8 mouse cellular contexts compared by ENCODE assay signal in genomic region chr4:148590421-148591170, GRCm38 (mm10). TPM values are rescaled to one million over a fixed set of nuclear protein-coding genes. Genes with fewer than 3 reads are reported as not detected.
DNase-seq lines count a peak whose midpoint lies in the region; ATAC-seq and TF ChIP-seq lines count a peak whose summit lies in the region.

No protein-coding gene starts in this region.

- 8% methylated on average over 18 of the region's 18 CpGs for WGBS in forebrain, embryonic 12.5 days
- 9% methylated on average over 18 of the region's 18 CpGs for WGBS in limb, embryonic 13.5 days
- WGBS in neural tube, embryonic 12.5 days = 6% methylated on average over 18 of the region's 18 CpGs

- H3K4me2 ChIP-seq in forebrain, embryonic 12.5 days = peak overlapping the region; percentile 94
- peak overlapping the region; percentile 91 for H3K4me2 ChIP-seq in limb, embryonic 13.5 days (replicated peaks)
- H3K4me2 ChIP-seq in neural tube, embryonic 12.5 days (replicated peaks) = peak overlapping the region; percentile 98

- H3K9ac ChIP-seq in forebrain, embryonic 12.5 days = peak overlapping the region; percentile 55
- peak overlapping the region; percentile 56 for H3K9ac ChIP-seq in limb, embryonic 13.5 days
- peak overlapping the region; percentile 82; the same call in 1 of the 2 replicates for H3K9ac ChIP-seq in neural tube, embryonic 12.5 days

- ATAC-seq in forebrain, embryonic 12.5 days (ENCODE audit: low FRiP score) = peak; percentile 18; the same call in 1 of the 2 replicates
- ATAC-seq in limb, embryonic 13.5 days (ENCODE audit: low FRiP score, low read depth) = no peak
- no peak for ATAC-seq in neural tube, embryonic 12.5 days (ENCODE audit: low FRiP score, low read depth)

- no peak for TF ChIP-seq POLR2A in bone marrow macrophage, adult 2 months (IDR thresholded peaks at IDR 0.05; ENCODE audit: borderline replicate concordance, low read depth, low read length)

- H3K27me3 ChIP-seq in forebrain, embryonic 12.5 days = no peaks in the 10 kb centered on the region
- H3K27me3 ChIP-seq in limb, embryonic 13.5 days = no peaks in the 10 kb centered on the region
- no peaks in the 10 kb centered on the region for H3K27me3 ChIP-seq in neural tube, embryonic 12.5 days (replicated peaks)

- peaks cover 28% of the 10 kb centered on the region for H3K36me3 ChIP-seq in forebrain, embryonic 12.5 days (replicated peaks)
- H3K36me3 ChIP-seq in limb, embryonic 13.5 days = peaks cover 31% of the 10 kb centered on the region
- peaks cover 24% of the 10 kb centered on the region for H3K36me3 ChIP-seq in neural tube, embryonic 12.5 days

- H3K27ac ChIP-seq in bone marrow macrophage, adult 2 months (ENCODE audit: insufficient read depth, low read depth, low read length) = peak overlapping the region; percentile 64
- H3K27ac ChIP-seq in forebrain, embryonic 12.5 days = peak overlapping the region; percentile 75
- H3K27ac ChIP-seq in limb, embryonic 13.5 days = peak overlapping the region; percentile 72
- H3K27ac ChIP-seq in neural tube, embryonic 12.5 days = no peak overlapping the region

- peak; percentile 23 for DNase-seq in left cerebral cortex, postnatal 4 days
- DNase-seq in left cerebral cortex, postnatal 36 days (ENCODE audit: low spot score in 2 of 2) = no peak
- no peak for DNase-seq in layer of hippocampus, adult 11-12 months (ENCODE audit: low spot score)
- no peak for DNase-seq in right cerebral cortex, postnatal 4 days

- H3K4me1 ChIP-seq in bone marrow macrophage, adult 2 months (ENCODE audit: control insufficient read depth, insufficient read depth, low read length) = peaks cover 13% of the 10 kb centered on the region
- H3K4me1 ChIP-seq in forebrain, embryonic 12.5 days = peaks cover 27% of the 10 kb centered on the region
- H3K4me1 ChIP-seq in limb, embryonic 13.5 days = peaks cover 20% of the 10 kb centered on the region
- H3K4me1 ChIP-seq in neural tube, embryonic 12.5 days = peaks cover 20% of the 10 kb centered on the region

- no peak for TF ChIP-seq CTCF in bone marrow macrophage, adult 2 months (IDR thresholded peaks at IDR 0.05; ENCODE audit: low read depth, low read length)

- intact Hi-C loops in left cerebral cortex, postnatal 4 days (cut with DNase I) = no loop called here
- intact Hi-C loops in left cerebral cortex, postnatal 36 days (cut with DNase I) = no loop called here

- H3K4me3 ChIP-seq in bone marrow macrophage, adult 2 months (ENCODE audit: insufficient read depth, low read length) = peak overlapping the region; percentile 72
- peak overlapping the region; percentile 88 for H3K4me3 ChIP-seq in forebrain, embryonic 12.5 days (replicated peaks)
- H3K4me3 ChIP-seq in limb, embryonic 13.5 days = peak overlapping the region; percentile 97
- H3K4me3 ChIP-seq in neural tube, embryonic 12.5 days = peak overlapping the region; percentile 94

- no peaks in the 10 kb centered on the region for H3K9me3 ChIP-seq in forebrain, embryonic 12.5 days
- no peaks in the 10 kb centered on the region for H3K9me3 ChIP-seq in limb, embryonic 13.5 days
- H3K9me3 ChIP-seq in neural tube, embryonic 12.5 days = no peaks in the 10 kb centered on the region

RNA-seq across cellular contexts. Expression of gene Srm, which starts 0.7 kb away (rescaled TPM):
- total RNA-seq in left cerebral cortex, postnatal 4 days (2021) = 100 to 1,000 TPM; 107 to 109 TPM
- total RNA-seq in left cerebral cortex, postnatal 36 days (2021) = 10 to 100 TPM; 73.4 to 79.1 TPM
- polyA plus RNA-seq in bone marrow macrophage, adult 2 months (2012; ENCODE audit: insufficient read depth, insufficient read length, missing spikeins) = 7.3 and 9.3 TPM in 2 replicates
- 163 and 166 TPM in 2 replicates for polyA plus RNA-seq in forebrain, embryonic 12.5 days (2016; fragmentation: Nextera tagmentation; extraction: Ambion mirVana)
- polyA plus RNA-seq in limb, embryonic 13.5 days (2015; fragmentation: Nextera tagmentation; extraction: Ambion mirVana) = 216 and 223 TPM in 2 replicates
- polyA plus RNA-seq in neural tube, embryonic 12.5 days (2016; fragmentation: Nextera tagmentation; extraction: Ambion mirVana) = 167 and 170 TPM in 2 replicates

RNA-seq across cellular contexts. Expression of gene Masp2, which starts 11.8 kb away (rescaled TPM):
- total RNA-seq in left cerebral cortex, postnatal 4 days (2021) = 1 to 10 TPM; 2.1 to 2.3 TPM
- total RNA-seq in left cerebral cortex, postnatal 36 days (2021) = 1 to 10 TPM; 1.5 to 5.5 TPM
- not detected in 2 replicates for polyA plus RNA-seq in bone marrow macrophage, adult 2 months (2012; ENCODE audit: insufficient read depth, insufficient read length, missing spikeins)
- polyA plus RNA-seq in forebrain, embryonic 12.5 days (2016; fragmentation: Nextera tagmentation; extraction: Ambion mirVana) = 0.27 and 0.50 TPM in 2 replicates
- 0.15 and 0.27 TPM in 2 replicates for polyA plus RNA-seq in limb, embryonic 13.5 days (2015; fragmentation: Nextera tagmentation; extraction: Ambion mirVana)
- polyA plus RNA-seq in neural tube, embryonic 12.5 days (2016; fragmentation: Nextera tagmentation; extraction: Ambion mirVana) = 0.27 and 0.38 TPM in 2 replicates

RNA-seq across cellular contexts. Expression of gene Exosc10, which starts 32.4 kb away (rescaled TPM):
- 10 to 100 TPM; 70.7 to 75.5 TPM for total RNA-seq in left cerebral cortex, postnatal 4 days (2021)
- 10 to 100 TPM; 43.0 to 53.4 TPM for total RNA-seq in left cerebral cortex, postnatal 36 days (2021)
- polyA plus RNA-seq in bone marrow macrophage, adult 2 months (2012; ENCODE audit: insufficient read depth, insufficient read length, missing spikeins) = 35.1 and 36.9 TPM in 2 replicates
- polyA plus RNA-seq in forebrain, embryonic 12.5 days (2016; fragmentation: Nextera tagmentation; extraction: Ambion mirVana) = 102 and 105 TPM in 2 replicates
- 103 TPM in 2 replicates for polyA plus RNA-seq in limb, embryonic 13.5 days (2015; fragmentation: Nextera tagmentation; extraction: Ambion mirVana)
- 88.3 and 95.6 TPM in 2 replicates for polyA plus RNA-seq in neural tube, embryonic 12.5 days (2016; fragmentation: Nextera tagmentation; extraction: Ambion mirVana)

RNA-seq across cellular contexts. Expression of gene Tardbp, which starts 36.2 kb away (rescaled TPM):
- total RNA-seq in left cerebral cortex, postnatal 4 days (2021) = 100 to 1,000 TPM; 263 to 324 TPM
- 100 to 1,000 TPM; 151 to 208 TPM for total RNA-seq in left cerebral cortex, postnatal 36 days (2021)
- polyA plus RNA-seq in bone marrow macrophage, adult 2 months (2012; ENCODE audit: insufficient read depth, insufficient read length, missing spikeins) = 180 and 197 TPM in 2 replicates
- 447 and 449 TPM in 2 replicates for polyA plus RNA-seq in forebrain, embryonic 12.5 days (2016; fragmentation: Nextera tagmentation; extraction: Ambion mirVana)
- polyA plus RNA-seq in limb, embryonic 13.5 days (2015; fragmentation: Nextera tagmentation; extraction: Ambion mirVana) = 346 and 363 TPM in 2 replicates
- 323 and 327 TPM in 2 replicates for polyA plus RNA-seq in neural tube, embryonic 12.5 days (2016; fragmentation: Nextera tagmentation; extraction: Ambion mirVana)

RNA-seq across cellular contexts. Expression of gene Gm572, which starts 52.5 kb away (rescaled TPM):
- not detected for total RNA-seq in left cerebral cortex, postnatal 4 days (2021)
- not detected for total RNA-seq in left cerebral cortex, postnatal 36 days (2021)
- not detected in 2 replicates for polyA plus RNA-seq in bone marrow macrophage, adult 2 months (2012; ENCODE audit: insufficient read depth, insufficient read length, missing spikeins)
- not detected in 2 replicates for polyA plus RNA-seq in forebrain, embryonic 12.5 days (2016; fragmentation: Nextera tagmentation; extraction: Ambion mirVana)
- not detected in 2 replicates for polyA plus RNA-seq in limb, embryonic 13.5 days (2015; fragmentation: Nextera tagmentation; extraction: Ambion mirVana)
- polyA plus RNA-seq in neural tube, embryonic 12.5 days (2016; fragmentation: Nextera tagmentation; extraction: Ambion mirVana) = not detected in 2 replicates

Comparison
In these comparisons a context has a peak if more than half of its experiments do, and no peak if none do; other contexts are left out.
1. RNA of gene Srm, which starts 0.7 kb away (polyA plus RNA-seq): 216 to 223 TPM in limb, embryonic 13.5 days, 167 to 170 TPM in neural tube, embryonic 12.5 days and 163 to 166 TPM in forebrain, embryonic 12.5 days; 7.3 to 9.3 TPM in bone marrow macrophage, adult 2 months; every median in the first group is over 10 times any median in the second.
2. Peak in every context shown above with its lines, with median percentiles within 50 percentile points of each other: H3K4me3 ChIP-seq, H3K4me2 ChIP-seq and H3K9ac ChIP-seq.